Mouse (Mus musculus) liver, embryonic 11.5 days (tissue): ENCODE measurements around the gene Phb. TPM values are rescaled to one million over a fixed set of nuclear protein-coding genes. Genes with fewer than 3 reads are reported as not detected.

Source experiments
- ATAC-seq: fragments of 200-750 bp; cut with Nextera tagmentation; replicated peaks from 2 replicates; pipeline ENCODE4 v1.8.0; 2017; ENCODE audit warnings: moderate number of reproducible peaks, mild to moderate bottlenecking, moderate TSS enrichment, moderate library complexity; ENCODE audit not compliant: low FRiP score
- DNase-seq: peaks from one replicate; pipeline ENCODE4 v3.0.0-alpha.2; 2017; ENCODE audit warnings: low spot score
- H3K27ac ChIP-seq: fragments of 300-500 bp; sonication (generic); 2 replicates; pipeline ENCODE4 v1.5.1; 2014; ENCODE audit warnings: mild to moderate bottlenecking, low read depth, low read length, control low read depth
- H3K27me3 ChIP-seq: fragments of 300-500 bp; sonication (generic); replicated peaks from 2 replicates; pipeline ENCODE4 v1.6.1; 2014; ENCODE audit warnings: low read length, mixed read lengths; ENCODE audit not compliant: control insufficient read depth, insufficient read depth
- H3K36me3 ChIP-seq: fragments of 300-500 bp; sonication (generic); 2 replicates; pipeline ENCODE4 v1.6.1; 2014; ENCODE audit warnings: mild to moderate bottlenecking, low read length, moderate library complexity, mixed read lengths; ENCODE audit not compliant: control insufficient read depth, insufficient read depth
- H3K4me1 ChIP-seq: fragments of 300-500 bp; sonication (generic); replicated peaks from 2 replicates; pipeline ENCODE4 v1.6.1; 2014; ENCODE audit warnings: low read length, mixed read lengths; ENCODE audit not compliant: control insufficient read depth, insufficient read depth
- H3K4me2 ChIP-seq: fragments of 300-500 bp; sonication (generic); 2 replicates; pipeline ENCODE4 v1.6.1; 2014; ENCODE audit warnings: mild to moderate bottlenecking, control low read depth, moderate library complexity
- H3K4me3 ChIP-seq: fragments of 300-500 bp; sonication (generic); 2 replicates; pipeline ENCODE4 v1.5.1; 2014; ENCODE audit warnings: low read depth, low read length, control low read depth
- H3K9ac ChIP-seq: fragments of 300-500 bp; sonication (generic); 2 replicates; pipeline ENCODE4 v1.6.1; 2014; ENCODE audit warnings: low read depth, low read length, control low read depth
- H3K9me3 ChIP-seq: fragments of 300-500 bp; sonication (generic); 2 replicates; pipeline ENCODE4 v1.6.1; 2016; ENCODE audit warnings: low read length, inconsistent platforms, mixed read lengths; ENCODE audit not compliant: control insufficient read depth
- WGBS: fragments of 180-500 bp; shearing (Covaris S2); extraction: QIAGEN DNeasy Blood & Tissue Kit; methylation state at CpG from one replicate; pipeline ENCODE4 v1.1.7; 2014; 5-methylcytosine and 5-hydroxymethylcytosine counted together
- polyA plus RNA-seq: library from polyadenylated mRNA; unstranded; fragments of >200 nt; fragmentation: Nextera tagmentation; extraction: Ambion mirVana; gene quantifications from 2 replicates; pipeline ENCODE4 v1.2.1, GENCODE M21; 2014

Gene Phb
- polyA plus RNA-seq, 1 experiment from 2014 or later = 308 TPM

GRCm38 (mm10) chr11:95631301-95631700 is 35.5 kb upstream of the Phb start:
- Histone ChIP-seq H3K27ac (no peak overlapping the region), H3K4me1 (peaks cover 8% of the 10 kb centered on the region), H3K27me3 (peaks cover 35% of the 10 kb centered on the region), H3K4me3 (no peak overlapping the region), H3K9ac (no peak overlapping the region), H3K9me3 (no peaks in the 10 kb centered on the region), H3K4me2 (no peak overlapping the region), H3K36me3 (no peaks in the 10 kb centered on the region)
- ATAC-seq = peak; percentile 18; the same call in 1 of the 2 replicates
- no peak for DNase-seq
- 51% methylated on average over 4 of the region's 4 CpGs for WGBS

GRCm38 (mm10) chr11:95632474-95632873 is 34.3 kb upstream of the Phb start:
- peaks cover 26% of the 10 kb centered on the region for H3K27me3 ChIP-seq
- H3K4me1 ChIP-seq = peaks cover 8% of the 10 kb centered on the region
- no peak overlapping the region for H3K4me2 ChIP-seq
- no peak overlapping the region for H3K27ac ChIP-seq
- no peak overlapping the region for H3K4me3 ChIP-seq
- no peak overlapping the region for H3K9ac ChIP-seq
- DNase-seq (no peak), ATAC-seq (no peak)
- no peaks in the 10 kb centered on the region for H3K36me3 ChIP-seq
- WGBS = 73% methylated on average over 6 of the region's 6 CpGs
- no peaks in the 10 kb centered on the region for H3K9me3 ChIP-seq

GRCm38 (mm10) chr11:95633512-95634000 is 33.2 kb upstream of the Phb start:
- Histone ChIP-seq H3K36me3 (no peaks in the 10 kb centered on the region), H3K4me1 (peaks cover 8% of the 10 kb centered on the region), H3K27me3 (peaks cover 16% of the 10 kb centered on the region), H3K9ac (no peak overlapping the region), H3K9me3 (no peaks in the 10 kb centered on the region), H3K4me2 (no peak overlapping the region), H3K27ac (no peak overlapping the region), H3K4me3 (no peak overlapping the region)
- 77% methylated on average over 2 of the region's 2 CpGs for WGBS
- DNase-seq (no peak), ATAC-seq (no peak)

GRCm38 (mm10) chr11:95635030-95635429 is 31.7 kb upstream of the Phb start:
- H3K4me1 ChIP-seq = peaks cover 8% of the 10 kb centered on the region
- H3K36me3 ChIP-seq = no peaks in the 10 kb centered on the region
- ATAC-seq (no peak), DNase-seq (no peak)
- no peaks in the 10 kb centered on the region for H3K9me3 ChIP-seq
- peaks cover 16% of the 10 kb centered on the region for H3K27me3 ChIP-seq
- 14% methylated on average over 2 of the region's 2 CpGs for WGBS
- H3K4me3 ChIP-seq = no peak overlapping the region
- H3K4me2 ChIP-seq = no peak overlapping the region
- no peak overlapping the region for H3K9ac ChIP-seq
- H3K27ac ChIP-seq = no peak overlapping the region

- 40% methylated on average over 2 of the region's 2 CpGs for WGBS
- ATAC-seq = no peak
- Histone ChIP-seq H3K36me3 (no peaks in the 10 kb centered on the region), H3K9me3 (no peaks in the 10 kb centered on the region), H3K4me1 (peaks cover 7% of the 10 kb centered on the region), H3K4me3 (no peak overlapping the region), H3K9ac (no peak overlapping the region), H3K27ac (no peak overlapping the region), H3K4me2 (no peak overlapping the region), H3K27me3 (peaks cover 57% of the 10 kb centered on the region)
- no peak for DNase-seq
Observed at GRCm38 (mm10) chr11:95640751-95641150, 26.0 kb upstream of the Phb start.

GRCm38 (mm10) chr11:95642534-95643280 is 24.1 kb upstream of the Phb start:
- Histone ChIP-seq H3K4me2 (no peak overlapping the region), H3K36me3 (no peaks in the 10 kb centered on the region), H3K27ac (no peak overlapping the region), H3K4me1 (peaks cover 7% of the 10 kb centered on the region), H3K9ac (no peak overlapping the region), H3K4me3 (no peak overlapping the region), H3K9me3 (no peaks in the 10 kb centered on the region), H3K27me3 (peaks cover 77% of the 10 kb centered on the region)
- ATAC-seq (no peak), DNase-seq (no peak)
- WGBS = 31% methylated on average over 12 of the region's 12 CpGs

GRCm38 (mm10) chr11:95643856-95644255 is 22.9 kb upstream of the Phb start:
- ATAC-seq (no peak), DNase-seq (no peak)
- H3K9ac ChIP-seq = no peak overlapping the region
- H3K4me2 ChIP-seq = no peak overlapping the region
- no peaks in the 10 kb centered on the region for H3K36me3 ChIP-seq
- 45% methylated on average over 5 of the region's 5 CpGs for WGBS
- H3K4me3 ChIP-seq = no peak overlapping the region
- H3K27me3 ChIP-seq = peaks cover 78% of the 10 kb centered on the region
- H3K4me1 ChIP-seq = peaks cover 7% of the 10 kb centered on the region
- no peak overlapping the region for H3K27ac ChIP-seq
- no peaks in the 10 kb centered on the region for H3K9me3 ChIP-seq

GRCm38 (mm10) chr11:95644381-95644780 is 22.4 kb upstream of the Phb start:
- DNase-seq (no peak), ATAC-seq (no peak)
- no peaks in the 10 kb centered on the region for H3K9me3 ChIP-seq
- no peak overlapping the region for H3K9ac ChIP-seq
- no peaks in the 10 kb centered on the region for H3K36me3 ChIP-seq
- H3K27me3 ChIP-seq = peaks cover 80% of the 10 kb centered on the region
- WGBS = 61% methylated on average over 7 of the region's 7 CpGs
- H3K27ac ChIP-seq = no peak overlapping the region
- peaks cover 7% of the 10 kb centered on the region for H3K4me1 ChIP-seq
- no peak overlapping the region for H3K4me3 ChIP-seq
- no peak overlapping the region for H3K4me2 ChIP-seq
